Mouse (Mus musculus): ENCODE measurements around the gene Ercc6l2. TPM values are rescaled to one million over a fixed set of nuclear protein-coding genes. Genes with fewer than 3 reads are reported as not detected.
"Not testable (repeated sequence)": the region's sequence is repeated elsewhere in the genome, so short reads cannot be mapped to it uniquely, and the experiment has no call there.

The Ercc6l2 gene
- total RNA-seq, 2 experiments from 2014 or later, result 16.5 to 17.9 TPM

DNA sequence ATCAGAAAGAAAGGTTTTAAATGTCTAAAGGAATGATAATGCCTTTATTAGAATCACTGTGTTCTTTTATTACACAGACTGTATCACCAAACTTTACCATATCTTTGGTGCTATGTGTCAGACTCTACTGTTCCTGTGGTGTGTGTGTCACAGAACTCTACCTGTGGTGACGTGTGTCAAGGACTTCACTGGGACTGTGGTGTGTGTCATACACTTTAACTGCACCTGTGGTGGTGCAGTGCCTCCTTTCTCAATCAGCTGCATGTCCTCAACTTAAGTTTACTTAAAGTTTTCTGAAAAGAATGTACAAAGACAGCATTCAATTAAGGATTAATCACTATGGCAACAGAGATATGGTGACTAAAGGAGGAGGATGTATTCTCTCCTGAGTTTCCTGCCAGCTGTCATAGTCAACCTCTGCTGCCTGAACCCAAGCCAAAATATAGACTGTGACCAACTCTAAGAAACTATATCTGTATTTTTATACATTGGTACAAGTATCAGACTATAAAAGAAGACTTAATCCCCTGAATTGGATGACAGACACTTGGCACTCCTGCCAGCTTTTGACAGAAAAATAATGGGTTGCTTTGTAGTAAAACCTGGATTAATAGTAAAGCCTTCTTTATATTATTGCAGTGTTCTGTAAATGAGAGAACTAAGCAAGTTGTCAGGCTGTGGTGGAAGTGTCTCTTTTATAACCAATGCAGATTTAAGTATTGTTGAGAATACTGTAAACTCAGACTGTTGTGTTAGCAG is 64.2 kb downstream of the Ercc6l2 start:
- DNase-seq (ENCODE audit: extremely low spot score in 1 of 2, low spot score in 1 of 2), result no peak

DNA sequence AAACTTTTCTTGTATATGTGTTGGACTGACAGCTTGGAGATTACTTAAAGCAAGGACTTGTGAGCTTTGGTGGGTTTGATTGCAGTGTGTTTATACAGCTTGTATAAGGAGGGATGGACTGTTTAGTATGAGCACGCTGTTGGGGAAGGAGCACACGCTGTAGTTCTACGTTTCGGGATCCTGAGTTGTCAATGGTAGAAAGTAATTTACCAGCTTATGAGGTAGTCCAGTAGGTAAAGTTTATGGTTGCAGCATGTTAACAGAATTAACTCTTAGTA is 64.8 kb downstream of the Ercc6l2 start:
- no peak for DNase-seq (ENCODE audit: extremely low spot score in 1 of 2, low spot score in 1 of 2)

DNA sequence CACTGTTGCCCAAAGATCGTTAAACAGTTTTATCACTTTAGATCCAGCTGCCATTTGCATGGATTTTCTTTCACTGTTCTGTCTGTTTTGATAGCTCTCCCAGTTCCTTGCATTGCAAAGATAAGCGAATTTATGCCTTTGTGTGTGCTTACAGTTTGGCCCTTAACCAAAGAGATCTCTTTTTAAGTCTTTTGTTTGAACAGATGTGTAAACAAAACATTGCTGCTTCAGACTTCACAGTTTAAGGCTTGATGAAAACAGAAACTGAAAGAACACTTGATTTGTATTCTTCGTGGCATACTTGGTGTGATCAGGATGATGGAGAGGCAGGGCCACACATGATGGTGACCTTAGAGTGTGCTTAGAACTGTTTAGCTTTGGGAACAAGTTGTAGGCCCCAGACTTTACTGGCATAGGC is 70.5 kb downstream of the Ercc6l2 start:
- DNase-seq (ENCODE audit: extremely low spot score in 1 of 2, low spot score in 1 of 2), result no peak

DNA sequence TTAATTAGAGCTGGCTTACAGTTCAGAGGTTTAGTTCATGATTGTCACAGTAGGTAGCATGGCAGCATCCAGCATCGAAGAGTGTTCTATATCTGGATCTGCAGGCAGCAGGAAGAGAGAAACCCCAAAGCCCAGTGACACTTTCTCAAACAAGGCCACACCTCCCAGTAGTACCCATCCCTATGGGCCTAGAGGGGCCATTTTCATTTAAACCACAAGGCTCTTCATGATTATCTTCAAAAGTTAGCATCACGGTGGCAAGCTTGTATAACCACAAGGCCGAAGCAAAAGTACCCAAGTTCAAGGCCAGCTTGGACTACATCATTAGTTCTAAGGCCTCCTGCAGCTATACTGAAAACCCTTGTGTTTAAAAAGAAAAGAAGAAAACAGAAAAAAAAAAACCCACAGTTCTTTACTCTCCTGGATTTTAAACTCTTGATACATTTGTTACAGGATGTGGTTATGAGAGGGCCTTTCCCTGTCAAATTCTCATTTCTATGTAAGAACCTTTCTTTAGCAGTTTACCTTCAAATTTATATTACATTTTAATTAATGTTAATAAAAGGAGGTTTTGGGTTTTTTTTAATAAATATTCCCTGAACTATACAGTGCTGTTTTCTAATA is 71.5 kb downstream of the Ercc6l2 start:
- no peak for DNase-seq (ENCODE audit: extremely low spot score in 1 of 2, low spot score in 1 of 2)

DNA sequence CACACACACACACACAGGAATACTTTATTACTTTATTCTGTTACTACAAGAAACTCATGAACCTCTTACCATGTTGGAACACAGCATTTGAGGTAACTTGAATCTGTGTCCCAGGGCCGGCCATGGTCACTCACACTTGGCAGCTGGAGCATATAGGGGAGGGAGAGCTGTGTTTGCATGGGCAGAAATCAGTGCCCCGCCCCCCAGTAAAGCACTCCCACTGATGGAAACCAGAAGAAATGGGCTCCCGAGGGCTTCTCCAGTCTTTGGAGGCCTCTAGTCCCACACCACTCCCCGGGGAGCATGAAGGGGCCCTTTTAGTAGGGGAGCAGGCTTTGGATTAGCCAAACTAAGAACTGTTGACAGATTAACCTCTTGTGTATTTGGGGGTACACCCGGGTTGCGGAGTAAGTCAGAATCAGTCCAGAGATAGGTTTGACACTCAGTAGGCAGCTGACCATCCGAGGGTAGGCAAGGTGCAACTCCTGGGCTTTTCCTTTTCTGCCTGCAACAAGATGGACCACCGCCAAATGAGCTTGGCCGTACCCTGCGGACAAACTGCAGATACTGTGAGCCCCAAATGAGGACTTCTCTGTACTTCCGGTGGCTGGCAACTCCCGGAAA is 85.8 kb downstream of the Ercc6l2 start:
- DNase-seq (ENCODE audit: extremely low spot score in 1 of 2, low spot score in 1 of 2), result no peak

DNA sequence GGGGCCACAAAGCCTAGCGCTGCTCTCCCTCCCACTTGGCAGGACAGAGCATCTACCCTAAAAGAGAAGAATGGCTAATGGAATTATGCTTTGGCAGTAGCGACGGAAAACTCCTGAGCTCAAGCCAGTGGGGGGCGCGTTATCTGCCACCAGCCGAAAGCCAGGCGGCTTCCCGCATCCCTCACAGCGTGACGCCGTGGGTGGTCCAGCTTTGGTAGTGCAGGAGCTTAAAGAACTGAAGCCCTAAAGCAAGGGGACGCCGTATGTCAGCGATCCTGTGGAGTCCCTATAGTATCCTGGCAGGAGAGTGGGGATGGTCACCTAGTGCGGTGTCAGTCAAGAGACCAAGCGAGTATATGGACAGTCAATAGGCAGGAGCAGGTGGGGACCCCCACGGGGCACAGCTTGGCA is 86.3 kb downstream of the Ercc6l2 start:
- peak; percentile 47 to 61 for DNase-seq (ENCODE audit: extremely low spot score in 1 of 2, low spot score in 1 of 2)

DNA sequence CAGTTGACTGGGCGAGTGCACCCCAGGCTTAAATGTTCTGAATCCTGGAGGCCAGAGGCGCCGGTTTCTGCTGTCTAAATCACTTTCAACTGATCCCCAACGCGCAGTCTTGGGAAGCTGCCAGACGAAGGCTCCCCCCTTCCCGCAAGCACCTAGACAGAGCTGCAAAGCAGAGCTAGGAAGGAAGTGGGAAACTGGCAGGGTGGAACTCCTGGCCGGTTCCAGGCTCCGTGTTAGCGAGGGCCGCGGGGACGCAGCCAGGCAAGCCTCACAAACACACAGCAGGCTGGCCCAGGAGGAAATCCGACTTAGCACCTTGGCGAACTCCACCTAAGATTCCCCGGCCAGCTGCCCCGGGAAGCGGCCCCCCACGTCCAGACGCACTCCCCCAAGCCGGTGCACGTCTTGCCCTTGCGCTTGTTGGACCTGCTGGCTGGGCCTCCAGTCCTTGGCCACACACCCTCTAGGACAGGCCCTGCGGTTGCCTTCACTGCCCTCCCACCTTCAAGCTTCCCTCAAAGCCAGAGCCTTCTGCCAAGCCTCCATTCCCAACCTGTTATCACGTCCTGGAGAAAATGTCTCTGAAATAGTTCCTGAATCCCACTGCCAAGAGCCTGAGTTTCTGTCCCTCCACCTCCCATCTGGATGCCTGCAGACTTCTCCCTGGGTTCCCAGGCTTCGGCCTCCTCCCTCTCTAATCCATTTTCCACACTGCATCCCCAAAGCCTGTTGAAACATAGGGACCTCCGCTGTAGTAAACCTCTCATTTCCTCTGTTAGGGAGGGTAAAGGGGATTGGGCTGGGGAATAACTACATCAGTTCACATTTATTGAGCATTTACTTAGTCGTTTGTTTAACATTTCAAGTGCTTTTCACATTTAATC is 86.9 kb downstream of the Ercc6l2 start:
- peak in 1 of 2 experiments; percentile 27 for DNase-seq (ENCODE audit: extremely low spot score in 1 of 2, low spot score in 1 of 2)

DNA sequence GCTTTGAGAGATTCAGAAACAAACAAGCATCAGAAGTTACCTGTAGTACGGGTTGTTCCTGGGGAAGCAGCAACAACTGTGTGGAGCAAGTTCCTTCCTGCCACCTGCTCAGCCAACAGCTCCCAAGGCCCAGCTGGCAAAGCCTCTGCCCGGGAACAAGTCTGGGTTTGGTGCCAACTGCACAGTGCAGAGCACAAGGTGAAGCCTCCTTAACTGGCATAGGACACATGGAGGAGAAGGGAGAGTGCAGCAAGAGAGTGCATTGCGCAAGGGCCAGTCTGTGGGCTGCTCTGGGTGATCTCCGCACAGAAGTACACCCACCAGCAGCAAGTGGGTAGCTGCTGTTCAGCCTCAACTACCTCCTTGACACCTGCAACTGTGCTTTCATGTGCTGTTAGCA is 91.5 kb downstream of the Ercc6l2 start:
- no peak for DNase-seq (ENCODE audit: extremely low spot score in 1 of 2, low spot score in 1 of 2)

DNA sequence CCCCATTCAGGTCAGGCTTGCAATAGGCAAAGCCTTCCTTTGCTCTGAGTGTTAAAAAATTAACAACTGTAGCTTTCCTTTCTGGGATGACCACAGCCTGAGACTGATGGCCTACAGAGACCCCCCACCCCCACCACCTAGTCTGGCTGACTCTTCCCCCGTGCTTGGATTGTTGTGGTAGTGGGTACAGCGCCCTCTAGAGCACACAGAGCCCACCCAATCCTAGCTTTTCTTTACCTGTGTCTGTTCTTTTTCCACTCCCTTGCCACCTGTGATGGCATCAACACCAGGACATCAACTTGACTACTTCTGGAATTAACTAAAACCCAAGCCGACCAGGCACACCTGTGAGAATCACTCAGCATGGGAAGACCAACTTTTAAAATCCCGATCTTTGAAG is 92.4 kb downstream of the Ercc6l2 start:
- no peak for DNase-seq (ENCODE audit: extremely low spot score in 1 of 2, low spot score in 1 of 2)

DNA sequence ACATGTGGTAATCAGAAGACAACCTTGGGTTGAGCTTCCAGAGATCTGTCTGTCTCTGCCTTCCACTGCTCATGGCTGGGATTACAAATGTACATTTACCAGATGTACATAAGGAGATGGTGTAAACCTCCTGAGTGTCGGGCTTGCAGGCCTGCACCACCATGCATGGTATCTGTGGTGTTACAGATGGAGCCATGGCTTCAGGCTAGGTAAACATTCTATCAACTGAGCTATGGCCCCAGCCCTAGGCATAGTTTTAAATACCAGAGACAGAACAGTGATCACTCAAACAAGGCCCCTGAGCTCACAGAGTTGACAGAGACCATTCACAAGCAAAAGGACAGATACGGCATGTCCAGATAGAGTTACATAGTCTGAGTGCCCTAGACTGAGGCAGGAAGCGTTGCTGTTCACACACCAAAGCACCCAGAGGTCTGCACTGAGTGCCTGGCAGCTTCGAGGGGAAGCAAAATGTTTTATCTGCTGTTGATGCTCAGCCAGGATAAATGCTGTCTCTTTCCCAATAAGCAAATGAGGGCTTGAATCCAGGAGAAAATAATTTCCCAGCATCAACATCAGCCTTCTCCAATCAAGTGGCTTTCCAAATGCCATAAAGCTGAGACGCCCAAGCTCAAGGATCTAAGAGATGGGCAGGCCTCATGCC is 95.2 kb downstream of the Ercc6l2 start:
- DNase-seq (ENCODE audit: extremely low spot score in 1 of 2, low spot score in 1 of 2), result no peak

DNA sequence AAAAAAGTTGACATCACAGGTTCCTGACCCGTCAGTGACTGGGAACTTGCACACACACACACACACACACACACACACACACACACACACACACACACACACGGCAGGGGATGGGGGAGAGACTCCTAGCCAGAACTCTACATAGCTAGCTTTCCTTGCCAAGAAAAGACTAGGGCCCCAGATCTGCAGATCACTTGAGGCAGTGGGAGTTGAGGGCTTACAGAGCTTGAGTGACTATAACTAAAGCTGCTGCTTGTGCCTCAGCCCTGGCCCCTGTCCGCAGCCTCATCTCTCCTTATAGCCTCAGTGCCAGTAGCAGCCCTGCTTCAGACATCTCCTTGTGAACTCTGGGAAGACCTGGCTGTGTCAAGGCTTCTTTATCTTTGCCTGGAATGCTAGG is 96.6 kb downstream of the Ercc6l2 start:
- DNase-seq (ENCODE audit: extremely low spot score in 1 of 2, low spot score in 1 of 2), result no peak

DNA sequence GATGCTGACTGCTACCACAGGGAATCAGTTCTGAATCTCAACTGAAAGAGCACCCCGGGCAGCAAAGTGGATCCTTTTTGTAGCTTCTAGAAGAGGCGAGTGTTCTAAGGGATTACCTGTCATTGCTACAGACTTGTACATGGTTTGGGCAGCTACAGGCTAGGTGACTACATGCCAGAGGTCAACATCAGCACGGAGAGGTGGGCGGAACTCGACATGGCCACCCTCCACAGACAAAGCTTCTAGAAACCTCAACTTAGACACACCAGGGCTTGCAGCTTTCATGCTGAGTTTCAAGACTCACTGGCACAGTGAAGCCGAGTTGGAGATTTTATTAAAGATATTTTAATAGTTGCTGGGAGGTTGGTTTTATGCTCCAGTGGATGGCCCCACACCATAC is 98.1 kb downstream of the Ercc6l2 start:
- DNase-seq (ENCODE audit: extremely low spot score in 1 of 2, low spot score in 1 of 2), result no peak

DNA sequence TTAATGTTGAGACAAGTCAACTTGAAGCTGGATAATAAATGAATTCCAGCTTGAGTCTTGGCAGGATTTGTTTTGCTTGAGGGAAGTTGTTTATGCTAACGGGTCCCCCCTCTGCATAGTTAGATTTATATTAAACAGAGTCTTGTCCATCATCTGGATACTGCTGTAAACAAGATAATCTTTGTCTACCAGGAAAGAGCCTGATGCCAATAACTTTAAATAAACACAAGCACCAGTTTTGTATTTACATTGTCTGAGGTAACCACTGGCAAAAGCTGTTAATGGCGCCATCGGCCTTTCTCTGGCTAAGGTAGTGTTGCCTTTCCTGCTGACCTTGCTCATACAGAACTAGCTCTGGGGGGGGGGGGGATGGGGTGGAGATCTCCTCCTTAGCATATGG is 100.1 kb downstream of the Ercc6l2 start:
- no peak for DNase-seq (ENCODE audit: extremely low spot score in 1 of 2, low spot score in 1 of 2)

DNA sequence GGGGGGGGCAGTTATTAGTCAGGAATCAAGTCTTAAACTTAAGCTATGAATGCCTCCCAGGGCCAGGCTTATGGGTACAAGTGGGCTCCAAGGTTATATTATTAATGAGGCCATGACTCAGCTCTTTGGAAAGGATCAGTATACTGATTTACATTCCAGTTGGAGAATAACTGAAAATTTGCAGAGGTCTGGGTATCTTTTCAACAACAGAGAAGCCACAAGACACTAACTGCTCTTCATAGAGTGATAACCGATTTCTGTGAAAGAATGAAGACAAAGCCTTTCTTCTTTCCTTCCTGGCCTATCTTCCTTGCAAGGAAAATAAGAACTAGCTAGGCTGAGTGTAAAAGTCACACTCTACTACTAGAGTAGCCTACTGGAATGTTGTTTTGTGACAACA is 100.6 kb downstream of the Ercc6l2 start:
- no peak for DNase-seq (ENCODE audit: extremely low spot score in 1 of 2, low spot score in 1 of 2)

DNA sequence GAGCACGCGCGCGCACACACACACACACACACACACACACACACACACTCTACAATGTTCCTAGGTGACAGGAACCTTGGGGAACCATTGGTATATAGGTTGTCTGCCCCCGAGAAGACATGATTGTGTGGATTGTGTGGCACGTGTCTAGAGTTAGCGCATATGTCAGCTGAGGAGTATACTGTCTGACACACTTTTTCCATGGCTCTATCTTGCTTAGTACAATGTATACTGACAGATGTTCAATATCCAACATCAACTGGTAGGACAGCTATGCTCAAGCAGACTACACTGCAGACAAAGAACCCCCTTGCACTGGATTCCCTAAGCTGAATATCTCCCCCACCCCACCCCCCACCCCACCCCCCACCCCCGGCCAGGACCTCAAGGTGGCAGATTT is 101.5 kb downstream of the Ercc6l2 start:
- DNase-seq (ENCODE audit: extremely low spot score in 1 of 2, low spot score in 1 of 2), result no peak

DNA sequence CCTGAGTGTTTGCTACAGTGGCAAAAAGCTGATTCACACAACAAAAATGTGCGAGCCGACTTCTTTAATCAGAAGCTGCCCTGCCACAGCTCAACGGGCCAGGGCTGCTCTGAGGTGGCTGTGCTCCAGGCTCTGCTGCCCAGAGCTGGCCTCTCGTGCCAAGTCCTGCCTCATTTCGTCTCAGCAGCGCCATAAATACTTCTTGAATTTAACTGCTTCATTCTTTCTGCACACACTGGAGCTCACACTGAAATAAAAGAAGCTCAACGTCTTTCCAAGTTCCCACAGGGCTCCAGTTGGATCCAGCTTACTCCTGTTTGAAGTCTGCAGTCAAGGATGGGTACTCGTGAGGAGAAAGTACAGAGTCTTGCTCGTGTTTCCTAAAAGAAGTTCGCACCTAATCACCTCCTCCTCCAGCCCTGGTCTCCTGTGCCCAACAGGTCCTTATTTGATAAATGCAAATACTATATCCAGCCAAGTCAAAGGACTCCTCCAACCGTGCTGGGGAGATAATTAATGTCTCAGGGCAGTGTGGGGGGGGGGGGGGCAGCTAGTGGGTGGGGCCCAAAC is 102.2 kb downstream of the Ercc6l2 start:
- DNase-seq (ENCODE audit: extremely low spot score in 1 of 2, low spot score in 1 of 2), result peak in 1 of 2 experiments; percentile 32

DNA sequence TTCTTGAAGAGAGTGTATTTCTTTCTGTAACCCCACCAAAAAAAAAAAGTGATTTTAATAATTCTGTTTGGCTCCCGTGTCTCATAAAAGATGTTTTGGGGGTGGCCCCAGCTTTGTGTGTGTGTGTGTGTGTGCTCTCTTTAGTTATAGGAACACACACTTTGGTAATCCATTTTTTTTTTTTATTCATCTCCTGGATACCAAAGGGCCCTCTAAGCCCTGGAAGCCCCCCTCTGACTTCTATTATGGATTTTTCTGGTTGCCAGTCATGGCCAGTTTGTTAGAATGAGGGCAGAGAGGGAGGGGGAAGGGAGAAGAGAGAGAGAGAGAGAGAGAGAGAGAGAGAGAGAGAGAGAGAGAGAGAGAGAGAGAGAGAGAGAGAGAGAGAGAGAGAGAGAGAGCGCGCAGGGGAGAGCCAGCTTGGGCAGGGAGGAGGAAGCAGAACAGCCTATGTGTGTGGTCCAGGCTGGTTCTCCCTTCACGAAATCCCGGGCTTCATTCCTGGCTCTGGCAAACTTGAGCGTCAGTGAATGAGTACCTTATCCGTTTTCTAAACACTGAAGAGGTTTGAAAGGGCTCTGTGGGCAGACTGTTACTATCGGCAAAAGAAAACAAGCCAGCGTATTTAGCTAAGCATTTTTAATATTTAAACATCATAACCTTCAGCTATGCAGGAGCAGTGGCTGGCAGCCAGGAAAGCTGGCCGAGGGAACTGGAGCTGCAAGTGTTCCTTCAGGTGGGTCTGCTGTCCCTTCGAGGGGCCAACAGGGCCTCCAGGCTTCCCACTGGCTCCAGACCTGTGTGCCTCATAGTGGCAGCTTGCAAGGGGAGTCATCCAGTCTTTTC is 103.0 kb downstream of the Ercc6l2 start:
- DNase-seq (ENCODE audit: extremely low spot score in 1 of 2, low spot score in 1 of 2), result peak in 1 of 2 experiments; percentile 22

DNA sequence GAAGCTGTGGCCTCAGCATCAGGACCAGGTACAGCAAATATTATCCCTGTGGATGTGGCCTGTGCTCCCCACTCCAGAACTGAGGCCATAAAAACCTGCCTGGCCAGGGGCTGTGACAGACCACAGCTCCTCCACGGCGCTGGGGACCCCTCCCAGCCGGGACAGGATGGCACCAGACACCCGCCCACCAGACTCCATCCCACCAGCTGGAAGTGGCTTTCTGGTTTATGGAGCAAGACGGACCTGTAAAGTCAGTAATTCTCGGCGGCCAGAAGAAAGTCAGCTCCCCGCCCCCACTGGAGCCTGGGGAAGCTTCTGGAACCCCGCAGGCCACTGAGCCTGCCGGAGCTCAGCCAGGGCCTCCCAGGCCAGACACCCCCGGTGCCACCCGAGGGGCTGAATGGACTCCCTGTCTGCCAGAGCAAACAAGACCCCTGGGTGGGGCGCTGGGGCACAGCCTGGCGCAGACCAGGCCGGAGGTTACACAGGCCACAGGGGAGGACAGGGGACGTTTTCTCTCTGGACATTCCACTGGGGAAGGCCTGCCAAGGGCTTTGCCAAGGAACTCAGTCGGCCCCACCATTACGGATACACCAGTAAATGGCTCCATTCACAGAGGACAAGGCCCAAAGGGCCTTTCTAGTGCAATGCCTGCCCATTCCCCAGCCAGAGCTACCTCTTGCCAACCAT is 103.8 kb downstream of the Ercc6l2 start:
- DNase-seq (ENCODE audit: extremely low spot score in 1 of 2, low spot score in 1 of 2), result peak; percentile 28 to 29

DNA sequence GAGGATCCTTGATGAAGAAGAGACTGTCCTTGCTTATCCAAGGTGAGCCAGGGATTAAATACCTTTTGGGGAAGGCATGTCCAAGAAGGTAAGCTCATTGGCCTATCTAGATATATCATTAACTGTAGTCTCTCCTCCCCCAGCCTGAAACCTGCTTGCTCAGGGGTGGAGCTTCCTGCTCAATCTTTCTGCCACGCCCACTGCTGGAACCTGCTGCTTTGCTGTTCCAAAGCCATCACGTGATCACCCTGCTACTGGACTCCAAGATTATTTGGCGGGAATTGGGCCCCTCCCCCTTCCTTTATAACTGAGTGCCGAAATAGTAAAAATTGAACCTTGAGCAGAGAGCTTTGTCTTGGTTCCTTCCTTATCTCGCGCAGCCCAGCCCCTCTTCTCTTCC is 109.0 kb downstream of the Ercc6l2 start:
- not testable (repeated sequence) for DNase-seq (ENCODE audit: extremely low spot score in 1 of 2, low spot score in 1 of 2)
